Mouse (Mus musculus): ENCODE results near the gene Sephs1. TPM values are rescaled to one million over a fixed set of nuclear protein-coding genes. Genes with fewer than 3 reads are reported as not detected.

Sephs1 gene
- total and polyA plus RNA-seq, 3 experiments, result 36.9 to 40.4 TPM; not detected in 1

DNA sequence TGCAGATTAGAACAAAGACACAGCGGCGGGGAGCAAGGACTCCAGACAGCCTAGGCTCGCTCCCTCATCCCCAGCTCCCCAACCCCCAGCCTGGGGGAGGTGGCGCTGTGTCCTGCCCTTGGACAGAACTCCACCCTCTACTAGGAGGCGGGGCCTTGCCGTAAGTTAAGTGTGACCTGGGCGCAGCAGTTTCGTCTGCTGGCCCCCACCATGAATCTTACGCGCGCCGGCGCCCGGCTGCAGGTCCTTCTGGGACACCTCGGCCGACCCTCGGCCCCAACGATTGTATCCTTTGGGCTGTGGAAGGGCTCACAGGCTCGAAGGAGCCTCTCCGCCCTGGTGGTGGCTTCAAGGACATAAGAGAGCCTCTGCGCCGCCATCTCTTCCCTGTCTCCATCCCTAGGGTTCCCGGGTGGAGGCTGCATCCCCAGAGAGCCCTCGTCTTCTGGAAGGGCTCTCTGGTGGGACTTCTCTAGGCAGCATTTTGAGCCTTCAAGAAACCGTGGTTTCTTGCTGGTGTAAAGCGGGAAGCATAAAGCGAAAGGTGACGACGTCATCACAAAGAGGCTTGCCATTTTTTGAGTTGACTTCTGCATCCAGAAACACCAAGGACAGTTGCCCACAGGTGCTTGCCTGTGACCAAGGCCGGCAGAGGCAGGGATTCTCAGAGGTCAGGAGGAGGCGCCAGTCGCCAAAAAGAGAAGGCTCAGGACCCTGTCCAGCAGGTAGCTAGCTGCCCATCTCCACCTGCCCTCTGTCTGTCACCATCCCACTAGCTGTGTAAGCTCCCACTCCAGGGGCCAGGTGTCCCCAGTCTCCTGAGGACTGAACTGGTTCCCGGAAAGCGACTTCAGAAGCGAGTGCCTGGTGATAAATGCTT lies 37.7 kb downstream of the Sephs1 start, which contains the start of gene Phyh:
Phyh (plus strand) TSS at position 160 of the 880 bp plus-strand sequence.
- peaks cover 0 to 3% of the 10 kb centered on the region in 2 experiments; a peak in 2 of 4 replicates for H3K4me1 ChIP-seq (ENCODE audit: control insufficient read depth in 1 of 2, insufficient read depth in 2 of 2, low read length in 2 of 2)
- H3K9ac ChIP-seq (ENCODE audit: control insufficient read depth, low read depth, low read length, poor library complexity, severe bottlenecking), result no peak within 1 kb of the TSS
- H3K79me2 ChIP-seq (ENCODE audit: control insufficient read depth, insufficient read depth, low read length, poor library complexity), result no peaks in the 10 kb centered on the region
- H3K27ac ChIP-seq (ENCODE audit: control insufficient read depth, low read depth, low read length), result no peak within 1 kb of the TSS
- no peak within 1 kb of the TSS for H3K4me3 ChIP-seq (ENCODE audit: control insufficient read depth in 1 of 2, insufficient read depth in 1 of 2, low read depth in 2 of 2, low read length in 2 of 2)
- no peak for DNase-seq (ENCODE audit: low read depth, low spot score)
- no peaks in the 10 kb centered on the region for H3K9me3 ChIP-seq (replicated peaks; ENCODE audit: insufficient read depth, low read length)
- H3K36me3 ChIP-seq (ENCODE audit: control insufficient read depth in 1 of 2, insufficient read depth in 2 of 2, low read length in 2 of 2), result no peaks in the 10 kb centered on the region
- no peak for TF ChIP-seq BHLHE40 (IDR thresholded peaks at IDR 0.05; ENCODE audit: borderline replicate concordance, low read depth, low read length)
- TF ChIP-seq CTCF (IDR thresholded peaks at IDR 0.05 in 2 of 3, conservative IDR thresholded peaks at IDR 0.05 in 1 of 3; ENCODE audit: control insufficient read depth in 1 of 3, insufficient read depth in 1 of 3, low read depth in 2 of 3, low read length in 3 of 3, poor library complexity in 1 of 3, severe bottlenecking in 1 of 3), result no peak
- TF ChIP-seq MEF2A (IDR thresholded peaks at IDR 0.05; ENCODE audit: extremely low read depth, insufficient replicate concordance, low read depth, low read length, poor library complexity, severe bottlenecking), result no peak
- no peak for TF ChIP-seq GATA1 (IDR thresholded peaks at IDR 0.05; ENCODE audit: low read depth, low read length)
- no peak for TF ChIP-seq JUND (IDR thresholded peaks at IDR 0.05; ENCODE audit: low read depth, low read length)
- TF ChIP-seq USF1 (IDR thresholded peaks at IDR 0.05; ENCODE audit: low read depth, low read length), result no peak
- H3K27me3 ChIP-seq (ENCODE audit: control insufficient read depth in 1 of 2, insufficient read depth in 2 of 2, low read length in 2 of 2), result 0 out of 4 replicates have a peak, but pooled peaks cover 0 to 2% of the 10 kb centered on the region in 2 experiments

DNA sequence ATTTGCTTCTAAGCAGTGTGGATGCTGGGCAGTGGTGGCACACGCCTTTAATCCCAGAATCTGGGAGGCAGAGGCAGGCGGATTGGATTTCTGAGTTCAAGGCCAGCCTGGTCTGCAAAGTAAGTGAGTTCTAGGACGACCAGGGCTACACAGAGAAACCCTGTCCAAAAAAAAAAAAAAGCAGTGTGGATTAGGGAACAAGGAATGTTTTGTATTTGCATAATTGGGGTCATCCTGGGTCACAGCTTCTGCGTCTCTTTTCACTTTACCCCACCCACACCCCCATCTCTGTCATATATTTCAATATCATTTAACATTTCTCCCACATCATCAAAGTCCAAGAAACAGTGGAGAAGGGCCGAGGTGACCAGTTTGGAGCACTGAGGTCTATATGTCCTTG lies 39.7 kb downstream of the Sephs1 start:
- Histone ChIP-seq H3K9me3 (replicated peaks; ENCODE audit: insufficient read depth, low read length) (no peaks in the 10 kb centered on the region), H3K9ac (ENCODE audit: control insufficient read depth, low read depth, low read length, poor library complexity, severe bottlenecking) (no peak overlapping the region), H3K79me2 (ENCODE audit: control insufficient read depth, insufficient read depth, low read length, poor library complexity) (no peaks in the 10 kb centered on the region), H3K4me3 (ENCODE audit: control insufficient read depth in 1 of 2, insufficient read depth in 1 of 2, low read depth in 2 of 2, low read length in 2 of 2) (no peak overlapping the region), H3K4me1 (ENCODE audit: control insufficient read depth in 1 of 2, insufficient read depth in 2 of 2, low read length in 2 of 2) (peaks cover 0 to 3% of the 10 kb centered on the region in 2 experiments; a peak in 2 of 4 replicates), H3K27me3 (ENCODE audit: control insufficient read depth in 1 of 2, insufficient read depth in 2 of 2, low read length in 2 of 2) (0 out of 4 replicates have a peak, but pooled peaks cover 0 to 2% of the 10 kb centered on the region in 2 experiments), H3K36me3 (ENCODE audit: control insufficient read depth in 1 of 2, insufficient read depth in 2 of 2, low read length in 2 of 2) (no peaks in the 10 kb centered on the region), H3K27ac (ENCODE audit: control insufficient read depth, low read depth, low read length) (no peak overlapping the region)
- DNase-seq (ENCODE audit: low read depth, low spot score), result no peak
- TF ChIP-seq CTCF (IDR thresholded peaks at IDR 0.05 in 2 of 3, conservative IDR thresholded peaks at IDR 0.05 in 1 of 3; ENCODE audit: control insufficient read depth in 1 of 3, insufficient read depth in 1 of 3, low read depth in 2 of 3, low read length in 3 of 3, poor library complexity in 1 of 3, severe bottlenecking in 1 of 3), result no peak
- TF ChIP-seq SMC3 (IDR thresholded peaks at IDR 0.05; ENCODE audit: low read depth, low read length), result no peak

DNA sequence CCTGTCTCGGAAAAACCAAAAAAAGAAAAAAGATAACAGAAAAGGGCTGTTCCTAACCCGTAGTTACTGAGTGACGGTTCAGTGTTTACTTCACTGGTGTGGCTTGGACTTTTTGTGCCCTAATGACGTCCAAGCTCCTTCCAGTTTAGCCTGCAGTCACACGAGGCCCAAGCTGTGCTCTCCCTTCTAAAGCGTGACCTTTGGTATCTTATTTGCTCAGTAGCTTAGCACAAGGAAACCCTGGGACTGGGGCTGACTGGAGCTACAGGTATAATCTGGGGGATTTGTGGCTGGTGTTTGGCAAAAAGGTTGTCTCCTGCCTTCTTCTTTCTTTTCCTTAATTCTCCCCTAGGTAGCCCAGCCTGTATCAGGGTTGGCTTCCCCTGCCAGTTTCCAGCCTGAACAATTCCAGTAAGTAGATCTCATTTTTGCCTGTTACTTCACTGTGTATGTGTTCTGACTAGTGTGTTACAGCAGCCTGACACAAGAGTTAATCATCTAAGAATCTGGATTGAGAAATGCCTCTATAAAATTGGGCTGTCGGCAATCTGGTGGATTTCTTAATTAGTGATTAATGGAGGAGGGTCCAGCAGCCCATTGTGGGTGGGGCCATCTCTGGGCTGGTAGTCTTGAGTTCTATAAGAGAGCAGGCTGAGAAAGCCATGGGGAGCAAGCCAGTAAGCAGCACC lies 41.3 kb downstream of the Sephs1 start:
- no peaks in the 10 kb centered on the region for H3K9me3 ChIP-seq (replicated peaks; ENCODE audit: insufficient read depth, low read length)
- no peak for TF ChIP-seq ZKSCAN1 (IDR thresholded peaks at IDR 0.05; ENCODE audit: low read depth, low read length)
- no peak for TF ChIP-seq MEF2A (IDR thresholded peaks at IDR 0.05; ENCODE audit: extremely low read depth, insufficient replicate concordance, low read depth, low read length, poor library complexity, severe bottlenecking)
- no peak for TF ChIP-seq POLR2AphosphoS5 (IDR thresholded peaks at IDR 0.05; ENCODE audit: borderline replicate concordance, low read depth, low read length)
- no peak for TF ChIP-seq MAX (IDR thresholded peaks at IDR 0.05; ENCODE audit: low read length)
- TF ChIP-seq BHLHE40 (IDR thresholded peaks at IDR 0.05; ENCODE audit: borderline replicate concordance, low read depth, low read length), result no peak
- no peak for TF ChIP-seq ZMIZ1 (IDR thresholded peaks at IDR 0.05; ENCODE audit: low read depth, low read length)
- no peak for TF ChIP-seq ZNF384 (IDR thresholded peaks at IDR 0.05; ENCODE audit: low read depth, low read length)
- no peak for TF ChIP-seq CHD2 (IDR thresholded peaks at IDR 0.05; ENCODE audit: low read length)
- TF ChIP-seq MAZ (IDR thresholded peaks at IDR 0.05; ENCODE audit: low read depth, low read length), result no peak
- H3K4me1 ChIP-seq (ENCODE audit: control insufficient read depth in 1 of 2, insufficient read depth in 2 of 2, low read length in 2 of 2), result no peaks in the 10 kb centered on the region; a peak in 1 of 4 replicates
- no peak for DNase-seq (ENCODE audit: low read depth, low spot score)
- H3K4me3 ChIP-seq (ENCODE audit: control insufficient read depth in 1 of 2, insufficient read depth in 1 of 2, low read depth in 2 of 2, low read length in 2 of 2), result 0 out of 4 replicates have a peak overlapping the region, but pooled peaks of 1 of the 2 experiments have one; percentile 20
- H3K27ac ChIP-seq (ENCODE audit: control insufficient read depth, low read depth, low read length), result no peak overlapping the region
- H3K79me2 ChIP-seq (ENCODE audit: control insufficient read depth, insufficient read depth, low read length, poor library complexity), result no peaks in the 10 kb centered on the region
- 0 out of 4 replicates have a peak, but pooled peaks cover 0 to 2% of the 10 kb centered on the region in 2 experiments for H3K27me3 ChIP-seq (ENCODE audit: control insufficient read depth in 1 of 2, insufficient read depth in 2 of 2, low read length in 2 of 2)
- no peaks in the 10 kb centered on the region for H3K36me3 ChIP-seq (ENCODE audit: control insufficient read depth in 1 of 2, insufficient read depth in 2 of 2, low read length in 2 of 2)
- no peak overlapping the region for H3K9ac ChIP-seq (ENCODE audit: control insufficient read depth, low read depth, low read length, poor library complexity, severe bottlenecking)
